Mouse (Mus musculus): ENCODE measurements around the gene Frmd8. TPM values are rescaled to one million over a fixed set of nuclear protein-coding genes. Genes with fewer than 3 reads are reported as not detected.

Gene Frmd8
- polyA plus RNA-seq (2012; rRNA removed): 11.8 and 12.2 TPM in 2 replicates

DNA sequence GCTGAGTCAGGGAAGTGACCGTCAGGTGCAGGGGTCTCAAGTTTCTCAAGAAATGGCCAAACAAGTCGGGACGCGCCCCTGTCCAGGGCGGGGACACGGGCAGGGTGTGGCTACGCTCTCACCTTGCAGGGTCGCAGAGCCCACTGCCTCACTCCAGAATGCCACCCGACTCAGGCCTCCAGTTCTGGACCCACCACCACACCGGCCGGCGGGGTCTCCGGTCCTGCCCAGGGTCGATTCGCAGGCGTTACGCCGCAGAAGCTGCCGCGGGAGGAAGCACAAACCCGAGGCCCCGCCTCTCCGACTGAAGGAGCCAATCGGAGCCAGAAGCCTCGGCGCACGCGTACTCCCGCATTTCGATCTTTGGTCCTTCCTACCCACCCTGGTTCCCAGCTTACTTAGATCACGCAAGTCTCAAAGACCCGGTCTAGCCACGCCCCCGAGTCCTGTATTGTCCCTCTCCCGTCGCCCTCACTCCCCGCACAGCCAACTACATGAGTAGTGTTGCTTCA, at the start of gene Frmd8:
Gene Frmd8, minus strand, starts transcription at position 306 of the 512 bp plus-strand sequence.

GRCm38 (mm10) chr19:5924713-5925093, 49.6 kb upstream of the Frmd8 start, which contains the start of gene Cdc42ep2:
Gene Cdc42ep2 (minus strand): TSS chr19:5924816.

DNA sequence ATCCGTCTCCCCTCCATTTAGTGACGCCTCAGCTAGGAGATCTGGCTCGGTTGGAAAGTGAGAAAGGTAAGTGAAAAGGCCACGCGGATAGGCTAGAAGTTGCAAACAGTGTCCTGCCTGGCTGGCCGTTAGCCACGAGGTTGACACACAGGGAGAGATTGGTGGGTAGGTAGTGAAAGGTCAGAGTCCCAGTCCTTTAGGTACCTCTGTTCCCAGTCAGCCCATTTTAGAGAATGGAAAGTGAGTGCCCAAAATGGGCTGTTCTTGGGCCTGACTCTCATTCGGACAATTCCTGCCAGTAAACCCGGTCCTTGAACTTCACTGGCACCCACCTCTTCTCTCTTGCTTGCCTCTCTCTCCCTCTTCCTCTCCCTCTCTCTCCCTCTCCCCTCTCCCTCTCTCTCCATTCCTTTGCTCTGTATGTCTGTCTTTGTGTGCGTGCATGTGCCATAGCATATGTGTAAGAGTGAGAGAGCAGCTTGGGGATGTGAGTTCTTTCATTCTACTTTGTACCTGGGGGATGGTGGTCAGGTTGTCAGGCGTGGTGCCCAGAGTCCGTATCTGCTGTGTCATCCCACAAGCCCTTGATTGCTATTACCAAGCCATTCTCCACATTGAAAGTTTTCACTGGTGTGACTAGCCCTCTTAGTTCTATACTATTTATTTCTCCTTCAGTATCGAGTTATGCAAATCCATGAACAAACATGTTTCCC, 38.1 kb upstream of the Frmd8 start, which contains the start of gene Dpf2:
Gene Dpf2, minus strand, starts transcription at position 4 of the 713 bp plus-strand sequence.

GRCm38 (mm10) chr19:5894002-5894678, 19.1 kb upstream of the Frmd8 start, which contains the start of gene Tigd3:
Gene Tigd3 (minus strand): TSS chr19:5894149.

DNA sequence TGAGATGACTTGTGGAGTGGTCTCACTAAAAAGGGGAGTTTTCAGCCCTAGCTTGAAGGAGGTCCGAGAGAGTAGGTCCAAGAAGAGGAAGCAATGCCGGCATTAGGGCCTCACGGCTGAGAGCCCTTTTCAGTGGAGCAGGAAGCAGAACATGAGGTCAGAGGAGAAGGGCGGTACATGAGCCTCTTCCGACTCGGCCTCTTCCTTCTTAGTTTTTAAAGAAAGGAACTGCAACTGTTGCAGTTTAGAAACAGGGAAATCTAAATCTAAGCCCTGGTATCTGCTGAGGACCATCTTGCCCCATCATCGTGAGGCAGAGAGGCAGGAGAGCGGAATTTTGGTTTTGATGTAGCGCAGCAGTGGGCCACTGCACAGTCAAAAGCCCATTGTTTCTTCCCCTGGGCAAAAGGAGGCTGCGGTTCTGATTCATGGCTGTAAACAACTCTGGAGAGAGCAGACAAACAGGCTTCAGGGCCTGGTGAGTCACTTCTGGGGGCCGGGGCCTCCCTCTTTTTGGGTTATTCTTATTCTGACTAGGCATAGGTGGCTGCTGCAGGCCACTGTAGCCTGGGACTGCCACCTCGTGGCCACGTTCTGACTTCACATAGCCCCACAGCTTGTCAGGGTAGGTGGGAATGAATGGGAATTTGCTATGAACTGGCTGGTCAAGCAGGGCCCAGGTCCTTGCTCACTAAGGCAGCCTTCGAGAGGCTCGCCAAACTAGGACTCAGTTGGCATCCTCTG, 2.7 kb upstream of the Frmd8 start, which contains the start of gene Slc25a45:
Gene Slc25a45, plus strand, starts transcription at position 191 of the 744 bp plus-strand sequence.

Other genes with a start within 250 kb of the Frmd8 start
- 31.6 and 36.0 TPM in 2 replicates for gene Rela, start 237.8 kb downstream of the Frmd8 start, polyA plus RNA-seq (2012; rRNA removed)
- 26.9 and 30.9 TPM in 2 replicates for gene Sipa1, start 211.6 kb downstream of the Frmd8 start, polyA plus RNA-seq (2012; rRNA removed)
- 14.0 and 14.2 TPM in 2 replicates for gene Map3k11, start 186.5 kb downstream of the Frmd8 start, polyA plus RNA-seq (2012; rRNA removed)
- 65.0 and 76.6 TPM in 2 replicates for gene Pcnx3, start 186.4 kb downstream of the Frmd8 start, polyA plus RNA-seq (2012; rRNA removed)
- gene Kcnk7, start 170.9 kb downstream of the Frmd8 start, polyA plus RNA-seq (2012; rRNA removed): 0.09 TPM in 1 of 2 replicates, not detected in the other
- 34.9 and 37.4 TPM in 2 replicates for gene Ehbp1l1, start 149.0 kb downstream of the Frmd8 start, polyA plus RNA-seq (2012; rRNA removed)
- 177 and 188 TPM in 2 replicates for gene Fam89b, start 145.6 kb downstream of the Frmd8 start, polyA plus RNA-seq (2012; rRNA removed)
- gene Ltbp3, start 134.4 kb downstream of the Frmd8 start, polyA plus RNA-seq (2012; rRNA removed): 33.3 and 45.8 TPM in 2 replicates
- gene Scyl1, start 103.9 kb downstream of the Frmd8 start, polyA plus RNA-seq (2012; rRNA removed): 134 and 139 TPM in 2 replicates
- 3.2 TPM in 2 replicates for gene Slc25a45, start 2.5 kb upstream of the Frmd8 start, polyA plus RNA-seq (2012; rRNA removed)
- 12.6 and 14.4 TPM in 2 replicates for gene Tigd3, start 18.9 kb upstream of the Frmd8 start, polyA plus RNA-seq (2012; rRNA removed)
- 147 and 151 TPM in 2 replicates for gene Dpf2, start 37.7 kb upstream of the Frmd8 start, polyA plus RNA-seq (2012; rRNA removed)
- 17.8 and 18.1 TPM in 2 replicates for gene Cdc42ep2, start 49.5 kb upstream of the Frmd8 start, polyA plus RNA-seq (2012; rRNA removed)
- gene Pola2, start 88.9 kb upstream of the Frmd8 start, polyA plus RNA-seq (2012; rRNA removed): 27.5 and 30.6 TPM in 2 replicates
- not detected in 2 replicates for gene Slc22a20, start 110.9 kb upstream of the Frmd8 start, polyA plus RNA-seq (2012; rRNA removed)
- 8.7 and 8.9 TPM in 2 replicates for gene Capn1, start 140.6 kb upstream of the Frmd8 start, polyA plus RNA-seq (2012; rRNA removed)
- gene Syvn1, start 171.3 kb upstream of the Frmd8 start, polyA plus RNA-seq (2012; rRNA removed): 19.9 and 20.2 TPM in 2 replicates
- gene Mrpl49, start 182.5 kb upstream of the Frmd8 start, polyA plus RNA-seq (2012; rRNA removed): 44.9 and 46.3 TPM in 2 replicates
- gene Fau, start 182.6 kb upstream of the Frmd8 start, polyA plus RNA-seq (2012; rRNA removed): 1,265 and 1,281 TPM in 2 replicates
- 31.8 and 33.0 TPM in 2 replicates for gene Znhit2, start 185.9 kb upstream of the Frmd8 start, polyA plus RNA-seq (2012; rRNA removed)
- 99.6 and 104 TPM in 2 replicates for gene Tm7sf2, start 193.1 kb upstream of the Frmd8 start, polyA plus RNA-seq (2012; rRNA removed)
- 87.7 and 91.1 TPM in 2 replicates for gene Vps51, start 202.0 kb upstream of the Frmd8 start, polyA plus RNA-seq (2012; rRNA removed)
- 0.17 TPM in 1 of 2 replicates, not detected in the other for gene Tmem262, start 204.8 kb upstream of the Frmd8 start, polyA plus RNA-seq (2012; rRNA removed)
- 1.5 and 1.6 TPM in 2 replicates for gene Gm28374, start 207.0 kb upstream of the Frmd8 start, polyA plus RNA-seq (2012; rRNA removed)
- 86.3 and 98.7 TPM in 2 replicates for gene Zfpl1, start 209.7 kb upstream of the Frmd8 start, polyA plus RNA-seq (2012; rRNA removed)
- gene Cdca5, start 209.7 kb upstream of the Frmd8 start, polyA plus RNA-seq (2012; rRNA removed): 4.4 and 4.7 TPM in 2 replicates
- 0.09 and 0.18 TPM in 2 replicates for gene AC131692.1, start 219.1 kb upstream of the Frmd8 start, polyA plus RNA-seq (2012; rRNA removed)
- gene Naaladl1, start 230.5 kb upstream of the Frmd8 start, polyA plus RNA-seq (2012; rRNA removed): 0.59 and 0.63 TPM in 2 replicates
- gene Sac3d1, start 243.4 kb upstream of the Frmd8 start, polyA plus RNA-seq (2012; rRNA removed): 51.8 and 53.5 TPM in 2 replicates